Comparison of ENCODE assay signal across 9 mouse cellular contexts in genomic region chr13:96593621-96594020, GRCm38 (mm10). TPM values are rescaled to one million over a fixed set of nuclear protein-coding genes. Genes with fewer than 3 reads are reported as not detected.
DNase-seq lines count a peak whose midpoint lies in the region; ATAC-seq and TF ChIP-seq lines count a peak whose summit lies in the region.
"Had no signal": no experiment of that assay in that cellular context is flagged by ENCODE, and none has a peak within 500 bp of the region (broad histone marks: within the 10 kb centered on the region; RNA-seq: fewer than 3 reads in every experiment).

No protein-coding gene starts in this region.

- no peak for ATAC-seq in limb, embryonic 14.5 days (ENCODE audit: low FRiP score, low read depth)
- ATAC-seq in megakaryocyte-erythroid progenitor cell, adult 5-6 weeks (replicated peaks; ENCODE audit: low FRiP score, low TSS enrichment, poor library complexity, severe bottlenecking): peak; percentile 68

- no peak overlapping the region for H3K9ac ChIP-seq in limb, embryonic 14.5 days (ENCODE audit: low read depth, low read length, severe bottlenecking)
- H3K9ac ChIP-seq: limb, embryonic 12.5 days had no signal

- 7% methylated on average over 1 of the region's 1 CpGs for WGBS in limb, embryonic 14.5 days
- 21% methylated on average over 1 of the region's 1 CpGs for WGBS in limb, embryonic 10.5 days

- H3K9me3 ChIP-seq in limb, embryonic 14.5 days (ENCODE audit: control insufficient read depth, low read length): no peaks in the 10 kb centered on the region
- no peaks in the 10 kb centered on the region for H3K9me3 ChIP-seq in limb, embryonic 10.5 days (replicated peaks)
- H3K9me3 ChIP-seq: limb, embryonic 12.5 days had no signal

- H3K4me1 ChIP-seq in limb, embryonic 14.5 days (ENCODE audit: control insufficient read depth, insufficient read depth, low read length): no peaks in the 10 kb centered on the region
- no peaks in the 10 kb centered on the region for H3K4me1 ChIP-seq in limb, embryonic 10.5 days
- H3K4me1 ChIP-seq: limb, embryonic 12.5 days had no signal

- DNase-seq in cerebellum, postnatal 14 days: peak; percentile 38 to 45
- DNase-seq in cerebellum, adult 11-12 months: no peak
- DNase-seq in limb, embryonic 14.5 days (ENCODE audit: low spot score): peak; percentile 70
- no peak for DNase-seq in limb, embryonic 10.5 days (ENCODE audit: low spot score)
- peak; percentile 8 for DNase-seq in c-Kit-positive CD71-negative TER-119-negative erythroid progenitor cells, embryonic 14.5 days (ENCODE audit: low read depth)
- DNase-seq in urinary bladder, postnatal 14 days (ENCODE audit: low spot score): no peak
- no peak for DNase-seq in adrenal gland, adult 8-10 months

- H3K27ac ChIP-seq in limb, embryonic 14.5 days (replicated peaks; ENCODE audit: low read depth, low read length): no peak overlapping the region
- H3K27ac ChIP-seq in limb, embryonic 10.5 days: no peak overlapping the region
- H3K27ac ChIP-seq: limb, embryonic 12.5 days had no signal

- no peak overlapping the region for H3K4me2 ChIP-seq in limb, embryonic 14.5 days (replicated peaks; ENCODE audit: low read depth, low read length, severe bottlenecking)
- H3K4me2 ChIP-seq: limb, embryonic 12.5 days had no signal

- TF ChIP-seq POLR2A in limb, embryonic 14.5 days (IDR thresholded peaks at IDR 0.05; ENCODE audit: borderline replicate concordance, extremely low read depth, insufficient read depth, insufficient read length): no peak

- no peak overlapping the region for H3K4me3 ChIP-seq in limb, embryonic 14.5 days (replicated peaks; ENCODE audit: low read length)
- no peak overlapping the region for H3K4me3 ChIP-seq in limb, embryonic 10.5 days
- H3K4me3 ChIP-seq: limb, embryonic 12.5 days had no signal

- H3K27me3 ChIP-seq in limb, embryonic 14.5 days (ENCODE audit: control insufficient read depth, insufficient read depth, low read length): no peaks in the 10 kb centered on the region
- H3K27me3 ChIP-seq in limb, embryonic 10.5 days (ENCODE audit: low read depth, poor library complexity, severe bottlenecking): no peaks in the 10 kb centered on the region
- H3K27me3 ChIP-seq: limb, embryonic 12.5 days had no signal

- peaks cover 6% of the 10 kb centered on the region for H3K36me3 ChIP-seq in limb, embryonic 14.5 days (ENCODE audit: control insufficient read depth, insufficient read depth, low read length)
- no peaks in the 10 kb centered on the region for H3K36me3 ChIP-seq in limb, embryonic 10.5 days
- H3K36me3 ChIP-seq: limb, embryonic 12.5 days had no signal

RNA-seq across cellular contexts. Expression of gene Col4a3bp, which starts 51.2 kb away (rescaled TPM):
- 15.6 and 19.8 TPM in 2 replicates for polyA plus RNA-seq in limb, embryonic 14.5 days (2012; rRNA removed)
- 10.4 and 11.0 TPM in 2 replicates for polyA plus RNA-seq in limb, embryonic 14.5 days (2014; fragmentation: Nextera tagmentation; extraction: Ambion mirVana)
- 4.9 and 6.9 TPM in 2 replicates for polyA plus RNA-seq in limb, embryonic 10.5 days (2016; fragmentation: Nextera tagmentation; extraction: Ambion mirVana)
- 24.5 and 28.2 TPM in 2 replicates for total RNA-seq in megakaryocyte-erythroid progenitor cell, adult 5-6 weeks (2014; fragmentation: Nextera tagmentation)
- 42.6 and 56.8 TPM in 2 replicates for total RNA-seq in megakaryocyte-erythroid progenitor cell, adult 5-6 weeks (2017)
- total RNA-seq in adrenal gland, adult 8-10 months (2022): 100 to 1,000 TPM in 2 of 4 experiments, 10 to 100 TPM in 2; 91.6 to 134 (median 104) TPM

RNA-seq across cellular contexts. Expression of gene Polk, which starts 51.2 kb away (rescaled TPM):
- polyA plus RNA-seq in limb, embryonic 14.5 days (2012; rRNA removed): 7.2 and 9.8 TPM in 2 replicates
- 9.6 and 11.2 TPM in 2 replicates for polyA plus RNA-seq in limb, embryonic 14.5 days (2014; fragmentation: Nextera tagmentation; extraction: Ambion mirVana)
- 7.5 and 9.1 TPM in 2 replicates for polyA plus RNA-seq in limb, embryonic 10.5 days (2016; fragmentation: Nextera tagmentation; extraction: Ambion mirVana)
- total RNA-seq in megakaryocyte-erythroid progenitor cell, adult 5-6 weeks (2014; fragmentation: Nextera tagmentation): 9.6 and 13.2 TPM in 2 replicates
- total RNA-seq in megakaryocyte-erythroid progenitor cell, adult 5-6 weeks (2017): 14.9 and 22.9 TPM in 2 replicates
- 10 to 100 TPM; 29.1 to 52.6 (median 34.3) TPM for total RNA-seq in adrenal gland, adult 8-10 months (2022)

Comparison
In these comparisons a context has a peak if more than half of its experiments do, and no peak if none do; other contexts are left out.
1. DNase-seq: peak in cerebellum, postnatal 14 days (2 of 2), limb, embryonic 14.5 days (single experiment) and c-Kit-positive CD71-negative TER-119-negative erythroid progenitor cells, embryonic 14.5 days (single experiment); none in cerebellum, adult 11-12 months (single experiment), limb, embryonic 10.5 days (single experiment), urinary bladder, postnatal 14 days (single experiment) and adrenal gland, adult 8-10 months (single experiment).